Comparison of ENCODE assay signal across 16 mouse cellular contexts in the genomic region with DNA sequence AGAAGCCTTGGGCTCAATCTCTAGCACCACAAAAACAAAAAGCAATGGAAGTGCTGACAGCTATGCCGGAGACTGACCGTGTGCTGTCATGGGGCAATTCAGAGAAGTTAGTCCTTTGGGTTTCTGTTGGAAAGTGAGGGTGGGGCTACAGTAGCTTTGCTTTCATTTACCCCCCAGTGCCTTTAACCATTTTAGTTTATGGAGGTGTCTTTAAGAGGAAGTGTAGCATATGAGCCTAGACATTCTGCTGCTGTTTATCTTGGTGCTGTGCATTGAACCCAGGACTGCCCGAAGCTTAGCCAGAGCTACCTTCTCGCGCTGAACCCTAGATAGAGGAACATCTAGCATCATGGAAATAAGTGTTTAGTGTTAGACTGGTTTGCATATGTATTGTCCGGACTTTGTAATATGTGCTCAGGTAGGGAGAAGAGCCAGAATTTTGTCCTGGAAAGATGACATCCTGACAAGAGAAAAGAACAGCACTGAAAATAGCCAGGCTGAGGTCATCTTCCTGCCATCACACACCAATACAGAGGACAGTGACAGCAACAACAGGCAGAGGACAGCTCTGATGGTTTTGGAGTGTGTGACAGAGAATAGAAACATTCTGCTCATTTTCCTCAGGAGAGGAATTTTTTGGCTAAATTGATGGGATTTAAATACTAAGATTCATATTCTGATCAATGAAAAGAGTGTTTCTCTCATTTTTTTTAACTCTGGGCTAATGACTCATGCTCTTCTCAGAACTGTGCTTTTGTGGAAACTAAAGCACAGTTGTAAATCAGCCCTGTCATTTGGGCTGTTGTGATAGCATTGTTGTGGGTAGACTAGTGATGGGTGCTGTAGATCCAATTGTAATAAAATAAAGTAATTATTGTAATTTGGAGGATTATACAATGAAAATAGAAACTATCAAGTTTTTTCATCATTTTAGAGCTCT. TPM values are rescaled to one million over a fixed set of nuclear protein-coding genes. Genes with fewer than 3 reads are reported as not detected.
DNase-seq lines count a peak whose midpoint lies in the region; ATAC-seq and TF ChIP-seq lines count a peak whose summit lies in the region.
"Had no signal": no experiment of that assay in that cellular context is flagged by ENCODE, and none has a peak within 500 bp of the region (broad histone marks: within the 10 kb centered on the region; RNA-seq: fewer than 3 reads in every experiment).

No protein-coding gene starts in this region.

- TF ChIP-seq RAD21 in CH12.LX (IDR thresholded peaks at IDR 0.05; ENCODE audit: low read depth, low read length), result no peak

- in situ Hi-C loops in CH12.LX (cut with MboI; ENCODE audit: low pct_ligation_motif_present, low pct_unique_long_range_greater_than_20kb, low sequenced_read_pairs), result no loop called here

- ATAC-seq in heart, embryonic 16.5 days (replicated peaks; ENCODE audit: extremely low read depth, insufficient read depth, low FRiP score), result no peak
- no peak for ATAC-seq in megakaryocyte-erythroid progenitor cell, adult 5-6 weeks (replicated peaks; ENCODE audit: low FRiP score, low TSS enrichment, poor library complexity, severe bottlenecking)

- TF ChIP-seq POLR2A in CH12.LX (IDR thresholded peaks at IDR 0.05; ENCODE audit: low read depth, low read length) (no peak), myocyte (IDR thresholded peaks at IDR 0.05; ENCODE audit: insufficient read length, low read depth) (no peak)
- no peak for TF ChIP-seq POLR2A in bone marrow macrophage, adult 2 months (IDR thresholded peaks at IDR 0.05; ENCODE audit: borderline replicate concordance, low read depth, low read length)

- TF ChIP-seq EP300 in CH12.LX (IDR thresholded peaks at IDR 0.05; ENCODE audit: low read length), result no peak

- dilution Hi-C loops in CH12.LX (cut with MboI; ENCODE audit: extremely low pct_ligation_motif_present, extremely low pct_unique_long_range_greater_than_20kb, low sequenced_read_pairs), result no loop called here

- H3K9ac ChIP-seq in heart, embryonic 16.5 days (ENCODE audit: low read length), result no peak overlapping the region
- 0 out of 2 replicates have a peak overlapping the region, but pooled peaks have one; percentile 6 for H3K9ac ChIP-seq in CH12.LX (ENCODE audit: insufficient read depth, low read depth)
- H3K9ac ChIP-seq: hindbrain, embryonic 13.5 days had no signal

- no peak overlapping the region for H3K4me3 ChIP-seq in heart, embryonic 16.5 days (ENCODE audit: low read length)
- no peak overlapping the region for H3K4me3 ChIP-seq in CH12.LX (replicated peaks in 1 of 3; ENCODE audit: low read depth in 2 of 3, low read length in 2 of 3, poor library complexity in 1 of 3)
- no peak overlapping the region for H3K4me3 ChIP-seq in bone marrow macrophage, adult 2 months (ENCODE audit: insufficient read depth, low read length)
- H3K4me3 ChIP-seq in myocyte, result no peak overlapping the region
- H3K4me3 ChIP-seq: erythroblast, embryonic 14.5 days; hindbrain, embryonic 13.5 days; layer of hippocampus, adult 2 months; midbrain, embryonic 10.5 days had no signal

- H3K4me2 ChIP-seq in heart, embryonic 16.5 days (ENCODE audit: low read depth, low read length), result no peak overlapping the region
- H3K4me2 ChIP-seq in CH12.LX (ENCODE audit: insufficient read depth, low read depth, poor library complexity, severe bottlenecking) (peak overlapping the region; percentile 65), myocyte (ENCODE audit: low read depth) (peak overlapping the region; percentile 37)
- H3K4me2 ChIP-seq: hindbrain, embryonic 13.5 days had no signal

- intact Hi-C loops in heart, postnatal 10 days (cut with DNase I), result no loop called here

- H3K79me2 ChIP-seq in CH12.LX (replicated peaks; ENCODE audit: control insufficient read depth, extremely low read depth, insufficient read depth, poor library complexity, severe bottlenecking), result peaks cover 33% of the 10 kb centered on the region
- peaks cover 62% of the 10 kb centered on the region for H3K79me2 ChIP-seq in myocyte (ENCODE audit: control insufficient read depth, insufficient read depth)

- 0 out of 2 replicates have a peak, but pooled peaks cover 2% of the 10 kb centered on the region for H3K36me3 ChIP-seq in heart, embryonic 16.5 days (ENCODE audit: control insufficient read depth, insufficient read depth)
- H3K36me3 ChIP-seq in CH12.LX (replicated peaks in 1 of 2; ENCODE audit: control insufficient read depth in 1 of 2, insufficient read depth in 1 of 2, low read length in 1 of 2) (peaks cover 5 to 15% of the 10 kb centered on the region in 2 experiments), myocyte (ENCODE audit: control insufficient read depth, insufficient read depth) (no peaks in the 10 kb centered on the region)

- H3K9me3 ChIP-seq in heart, embryonic 16.5 days (replicated peaks; ENCODE audit: control insufficient read depth, low read length), result no peaks in the 10 kb centered on the region; the same call in 1 of the 2 replicates
- peaks cover 3% of the 10 kb centered on the region for H3K9me3 ChIP-seq in CH12.LX (replicated peaks; ENCODE audit: low read length)
- H3K9me3 ChIP-seq: hindbrain, embryonic 13.5 days had no signal

- TF ChIP-seq CTCF in CH12.LX (conservative IDR thresholded peaks at IDR 0.05 in 1 of 2, IDR thresholded peaks at IDR 0.05 in 1 of 2; ENCODE audit: low read depth in 2 of 2, low read length in 2 of 2), result no peak
- no peak for TF ChIP-seq CTCF in bone marrow macrophage, adult 2 months (IDR thresholded peaks at IDR 0.05; ENCODE audit: low read depth, low read length)

- H3K27ac ChIP-seq in heart, embryonic 16.5 days (ENCODE audit: low read length), result 0 out of 2 replicates have a peak overlapping the region, but pooled peaks have one; percentile 5
- H3K27ac ChIP-seq in CH12.LX (ENCODE audit: insufficient read depth, low read depth), result 0 out of 2 replicates have a peak overlapping the region, but pooled peaks have one; percentile 0
- peak overlapping the region; percentile 22 for H3K27ac ChIP-seq in bone marrow macrophage, adult 2 months (ENCODE audit: insufficient read depth, low read depth, low read length)
- H3K27ac ChIP-seq: hindbrain, embryonic 13.5 days; layer of hippocampus, adult 2 months; midbrain, embryonic 10.5 days had no signal

- no peak overlapping the region for H3ac ChIP-seq in myocyte (ENCODE audit: control insufficient read depth, insufficient read length)

- H3K27me3 ChIP-seq in heart, embryonic 16.5 days (ENCODE audit: control insufficient read depth, insufficient read depth, low read length), result no peaks in the 10 kb centered on the region
- H3K27me3 ChIP-seq in CH12.LX (replicated peaks) (no peaks in the 10 kb centered on the region), myocyte (ENCODE audit: control insufficient read depth, insufficient read depth, insufficient read length) (no peaks in the 10 kb centered on the region)
- H3K27me3 ChIP-seq: hindbrain, embryonic 13.5 days had no signal

- peaks cover 30% of the 10 kb centered on the region for H3K4me1 ChIP-seq in heart, embryonic 16.5 days (ENCODE audit: control insufficient read depth, insufficient read depth, low read length)
- H3K4me1 ChIP-seq in CH12.LX (ENCODE audit: control insufficient read depth in 1 of 2, insufficient read depth in 2 of 2), result peaks cover 24 to 59% of the 10 kb centered on the region in 2 experiments
- peaks cover 49% of the 10 kb centered on the region for H3K4me1 ChIP-seq in bone marrow macrophage, adult 2 months (ENCODE audit: control insufficient read depth, insufficient read depth, low read length)
- H3K4me1 ChIP-seq: midbrain, embryonic 10.5 days had no signal

- DNase-seq in heart, postnatal 10 days, result no peak
- no peak for DNase-seq in CH12.LX (ENCODE audit: extremely low read depth)
- DNase-seq in thymus, postnatal 36 days, result no peak
- DNase-seq: adrenal gland, postnatal 25 days; cerebellum, adult 11-12 months; gastrocnemius, postnatal 14 days; kidney, adult 18-20 months; lung, adult 2 months had no signal

- WGBS in heart, embryonic 16.5 days, result 60% methylated on average over 6 of the region's 6 CpGs

TF ChIP-seq in CH12.LX, 34 proteins besides CTCF, POLR2A, EP300 and RAD21:
- peak; percentile 67 for TF ChIP-seq ZNF384 (IDR thresholded peaks at IDR 0.05; ENCODE audit: low read depth, low read length)
- no peak for TF ChIP-seq RCOR1 (conservative IDR thresholded peaks at IDR 0.05; ENCODE audit: low read depth, low read length)

TF ChIP-seq in myocyte, 11 proteins besides CTCF, POLR2A, EP300 and RAD21 (continues in another document):
- TF ChIP-seq MAX (IDR thresholded peaks at IDR 0.05; ENCODE audit: low read depth) (no peak), MYOD1 (IDR thresholded peaks at IDR 0.05; ENCODE audit: control insufficient read depth in 1 of 3, insufficient read length in 2 of 3, low read depth in 2 of 3) (no peak), SRF (IDR thresholded peaks at IDR 0.05; ENCODE audit: control insufficient read depth, insufficient read length, low read depth) (no peak), POLR2AphosphoS2 (IDR thresholded peaks at IDR 0.05; ENCODE audit: insufficient read length, low read depth) (no peak), MYOG (IDR thresholded peaks at IDR 0.05; ENCODE audit: control insufficient read depth in 1 of 3, insufficient read depth in 1 of 3, insufficient read length in 2 of 3, low read depth in 2 of 3) (no peak), USF1 (IDR thresholded peaks at IDR 0.05; ENCODE audit: low read depth) (no peak), CEBPB (IDR thresholded peaks at IDR 0.05; ENCODE audit: insufficient read depth, poor library complexity, severe bottlenecking) (no peak)

RNA-seq across cellular contexts. Expression of a gene that starts 23.9 kb away (rescaled TPM):
- polyA plus RNA-seq in heart, embryonic 16.5 days (2015; fragmentation: Nextera tagmentation; extraction: Ambion mirVana), result 6.6 and 7.8 TPM in 2 replicates
- 10 to 100 TPM; 48.6 to 57.2 TPM for total RNA-seq in heart, postnatal 10 days (2021)
- total RNA-seq in CH12.LX (2012; rRNA removed) (19.6 and 21.1 TPM in 2 replicates), CH12.LX (2014; rRNA removed) (26.5 and 32.8 TPM in 2 replicates)
- polyA plus RNA-seq in CH12.LX (2012; ENCODE audit: insufficient read length, low read depth) (11.1 and 19.1 TPM in 2 replicates), myocyte (2012; fragmentation: generic; extraction: Trizol) (11.7 TPM)
- 45.1 and 49.7 TPM in 2 replicates for polyA plus RNA-seq in bone marrow macrophage, adult 2 months (2012; ENCODE audit: insufficient read depth, insufficient read length, missing spikeins)
- total RNA-seq in megakaryocyte-erythroid progenitor cell, adult 5-6 weeks (2014; fragmentation: Nextera tagmentation), result 15.5 and 20.1 TPM in 2 replicates
- total RNA-seq in megakaryocyte-erythroid progenitor cell, adult 5-6 weeks (2017), result 26.6 and 28.1 TPM in 2 replicates

RNA-seq across cellular contexts. Expression of a gene that starts 55.6 kb away (rescaled TPM):
- 3.0 and 3.6 TPM in 2 replicates for polyA plus RNA-seq in heart, embryonic 16.5 days (2015; fragmentation: Nextera tagmentation; extraction: Ambion mirVana)
- 10 to 100 TPM; 11.2 to 12.1 TPM for total RNA-seq in heart, postnatal 10 days (2021)
- 18.6 and 21.6 TPM in 2 replicates for total RNA-seq in CH12.LX (2012; rRNA removed)
- total RNA-seq in CH12.LX (2014; rRNA removed), result 8.0 and 13.4 TPM in 2 replicates
- 13.4 and 17.2 TPM in 2 replicates for polyA plus RNA-seq in CH12.LX (2012; ENCODE audit: insufficient read length, low read depth)
- 10.0 and 11.6 TPM in 2 replicates for polyA plus RNA-seq in bone marrow macrophage, adult 2 months (2012; ENCODE audit: insufficient read depth, insufficient read length, missing spikeins)
- 13.0 TPM for polyA plus RNA-seq in myocyte (2012; fragmentation: generic; extraction: Trizol)
- total RNA-seq in megakaryocyte-erythroid progenitor cell, adult 5-6 weeks (2014; fragmentation: Nextera tagmentation), result 7.7 and 14.9 TPM in 2 replicates
- total RNA-seq in megakaryocyte-erythroid progenitor cell, adult 5-6 weeks (2017), result 2.0 and 3.0 TPM in 2 replicates
